Mouse (Mus musculus) E14TG2a.4 (cell line): ENCODE data around the gene Rab19.

Source experiments
- CTCF ChIP-seq: conservative IDR thresholded peaks from 2 replicates; pipeline ENCODE4 v1.5.1; 2014; ENCODE audit warnings: low read length
- NANOG ChIP-seq: IDR thresholded peaks from 2 replicates; pipeline ENCODE4 v1.6.1; 2014; ENCODE audit warnings: borderline replicate concordance, low read length, mixed read lengths
- POU5F1 ChIP-seq: IDR thresholded peaks from 2 replicates; pipeline ENCODE4 v1.6.1; 2014; ENCODE audit warnings: low read length, borderline replicate concordance

- no peak for TF ChIP-seq CTCF
- peak; percentile 56; the same call in 1 of the 2 replicates for TF ChIP-seq NANOG
- no peak for TF ChIP-seq POU5F1
Observed at GRCm38 (mm10) chr6:39426725-39427124, 45.8 kb downstream of the Rab19 start.
